Mouse (Mus musculus): ENCODE data around the gene Psmd4. TPM values are rescaled to one million over a fixed set of nuclear protein-coding genes. Genes with fewer than 3 reads are reported as not detected.

The Psmd4 gene
- polyA plus RNA-seq, 1 experiment, result 338 TPM

GRCm38 (mm10) chr3:95054481-95055260 is 12.3 kb upstream of the Psmd4 start:
- Histone ChIP-seq H3K4me3 (no peak overlapping the region), H3K4me2 (ENCODE audit: low read depth) (peak overlapping the region; percentile 58), H3K27me3 (ENCODE audit: control insufficient read depth, insufficient read depth, insufficient read length) (no peaks in the 10 kb centered on the region), H3K36me3 (ENCODE audit: control insufficient read depth, insufficient read depth) (peaks cover 4% of the 10 kb centered on the region), H3K79me2 (ENCODE audit: control insufficient read depth, insufficient read depth) (no peaks in the 10 kb centered on the region), H3ac (ENCODE audit: control insufficient read depth, insufficient read length) (no peak overlapping the region)
- no peak for TF ChIP-seq SRF (IDR thresholded peaks at IDR 0.05; ENCODE audit: control insufficient read depth, insufficient read length, low read depth)
- peak; percentile 30 for TF ChIP-seq POLR2AphosphoS2 (IDR thresholded peaks at IDR 0.05; ENCODE audit: insufficient read length, low read depth)
- TF ChIP-seq MAX (IDR thresholded peaks at IDR 0.05; ENCODE audit: low read depth), result no peak
- no peak for TF ChIP-seq TCF3 (IDR thresholded peaks at IDR 0.05; ENCODE audit: insufficient read length, low read depth)
- no peak for TF ChIP-seq REST (IDR thresholded peaks at IDR 0.05; ENCODE audit: insufficient read depth, insufficient read length)
- TF ChIP-seq CEBPB (IDR thresholded peaks at IDR 0.05; ENCODE audit: insufficient read depth, poor library complexity, severe bottlenecking), result no peak

DNA sequence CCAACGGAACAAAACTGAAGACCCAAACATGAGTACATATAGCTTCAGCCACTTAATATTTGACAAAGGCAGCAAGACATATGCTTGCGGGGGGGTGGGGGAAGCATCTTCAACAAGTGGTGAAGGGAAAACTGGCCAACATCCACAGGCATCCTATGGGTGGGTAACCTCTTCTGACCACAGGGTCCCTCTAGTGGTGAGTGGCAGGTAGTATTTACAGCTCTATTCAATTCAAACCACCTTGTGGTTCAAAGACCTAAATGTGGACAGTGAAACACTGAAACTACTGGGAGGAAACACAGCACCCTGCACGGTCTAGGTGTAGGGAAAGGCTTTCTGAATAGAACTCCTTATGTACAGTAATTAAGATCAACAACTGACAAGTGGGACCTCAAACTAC is 11.3 kb upstream of the Psmd4 start:
- Histone ChIP-seq H3K36me3 (ENCODE audit: control insufficient read depth, insufficient read depth) (no peaks in the 10 kb centered on the region), H3K79me2 (ENCODE audit: control insufficient read depth, insufficient read depth) (no peaks in the 10 kb centered on the region), H3ac (ENCODE audit: control insufficient read depth, insufficient read length) (no peak overlapping the region), H3K27me3 (ENCODE audit: control insufficient read depth, insufficient read depth, insufficient read length) (no peaks in the 10 kb centered on the region), H3K4me2 (ENCODE audit: low read depth) (no peak overlapping the region), H3K4me3 (no peak overlapping the region)
- TF ChIP-seq E2F4 (IDR thresholded peaks at IDR 0.05; ENCODE audit: insufficient read depth), result no peak
- TF ChIP-seq USF1 (IDR thresholded peaks at IDR 0.05; ENCODE audit: low read depth), result no peak
- TF ChIP-seq TCF3 (IDR thresholded peaks at IDR 0.05; ENCODE audit: insufficient read length, low read depth), result no peak
- TF ChIP-seq MAX (IDR thresholded peaks at IDR 0.05; ENCODE audit: low read depth), result no peak
- no peak for TF ChIP-seq SRF (IDR thresholded peaks at IDR 0.05; ENCODE audit: control insufficient read depth, insufficient read length, low read depth)
- TF ChIP-seq REST (IDR thresholded peaks at IDR 0.05; ENCODE audit: insufficient read depth, insufficient read length), result no peak
- TF ChIP-seq MYOG (IDR thresholded peaks at IDR 0.05; ENCODE audit: control insufficient read depth in 1 of 3, insufficient read depth in 1 of 3, insufficient read length in 2 of 3, low read depth in 2 of 3), result no peak
- no peak for TF ChIP-seq MYOD1 (IDR thresholded peaks at IDR 0.05; ENCODE audit: control insufficient read depth in 1 of 3, insufficient read length in 2 of 3, low read depth in 2 of 3)
- TF ChIP-seq TCF12 (IDR thresholded peaks at IDR 0.05; ENCODE audit: insufficient read depth, poor library complexity, severe bottlenecking), result no peak
- TF ChIP-seq POLR2AphosphoS2 (IDR thresholded peaks at IDR 0.05; ENCODE audit: insufficient read length, low read depth), result no peak
- no peak for TF ChIP-seq POLR2A (IDR thresholded peaks at IDR 0.05; ENCODE audit: insufficient read length, low read depth)

DNA sequence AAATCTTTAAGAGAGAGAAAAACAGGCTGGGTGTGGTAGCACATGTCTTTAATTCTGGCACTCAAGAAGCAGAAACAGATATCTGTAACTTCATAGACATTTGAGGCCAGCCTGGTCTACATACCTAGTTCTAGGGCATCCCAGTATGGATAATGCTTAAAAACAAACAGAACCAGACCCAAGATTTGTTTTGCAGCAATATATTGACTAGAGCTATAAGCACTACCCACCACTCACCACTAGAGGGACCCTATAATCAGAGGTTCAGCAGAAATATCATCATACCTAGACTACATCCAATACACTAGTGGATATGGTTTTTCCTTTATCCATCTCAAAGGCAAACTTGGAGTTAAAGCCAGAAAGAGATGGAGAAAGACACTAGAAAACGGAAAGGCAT is 10.5 kb upstream of the Psmd4 start:
- no peak overlapping the region for H3ac ChIP-seq (ENCODE audit: control insufficient read depth, insufficient read length)
- H3K79me2 ChIP-seq (ENCODE audit: control insufficient read depth, insufficient read depth), result no peaks in the 10 kb centered on the region
- TF ChIP-seq TCF12 (IDR thresholded peaks at IDR 0.05; ENCODE audit: insufficient read depth, poor library complexity, severe bottlenecking) (no peak), MYOD1 (IDR thresholded peaks at IDR 0.05; ENCODE audit: control insufficient read depth in 1 of 3, insufficient read length in 2 of 3, low read depth in 2 of 3) (no peak), POLR2AphosphoS2 (IDR thresholded peaks at IDR 0.05; ENCODE audit: insufficient read length, low read depth) (no peak), SRF (IDR thresholded peaks at IDR 0.05; ENCODE audit: control insufficient read depth, insufficient read length, low read depth) (no peak), MAX (IDR thresholded peaks at IDR 0.05; ENCODE audit: low read depth) (no peak), USF1 (IDR thresholded peaks at IDR 0.05; ENCODE audit: low read depth) (no peak), POLR2A (IDR thresholded peaks at IDR 0.05; ENCODE audit: insufficient read length, low read depth) (no peak), CEBPB (IDR thresholded peaks at IDR 0.05; ENCODE audit: insufficient read depth, poor library complexity, severe bottlenecking) (no peak), TCF3 (IDR thresholded peaks at IDR 0.05; ENCODE audit: insufficient read length, low read depth) (no peak), REST (IDR thresholded peaks at IDR 0.05; ENCODE audit: insufficient read depth, insufficient read length) (no peak), E2F4 (IDR thresholded peaks at IDR 0.05; ENCODE audit: insufficient read depth) (no peak), MYOG (IDR thresholded peaks at IDR 0.05; ENCODE audit: control insufficient read depth in 1 of 3, insufficient read depth in 1 of 3, insufficient read length in 2 of 3, low read depth in 2 of 3) (no peak)

GRCm38 (mm10) chr3:95047914-95048313 is 5.5 kb upstream of the Psmd4 start:
- TF ChIP-seq SRF (IDR thresholded peaks at IDR 0.05; ENCODE audit: control insufficient read depth, insufficient read length, low read depth) (no peak), MAX (IDR thresholded peaks at IDR 0.05; ENCODE audit: low read depth) (no peak), TCF12 (IDR thresholded peaks at IDR 0.05; ENCODE audit: insufficient read depth, poor library complexity, severe bottlenecking) (no peak), MYOD1 (IDR thresholded peaks at IDR 0.05; ENCODE audit: control insufficient read depth in 1 of 3, insufficient read length in 2 of 3, low read depth in 2 of 3) (no peak), E2F4 (IDR thresholded peaks at IDR 0.05; ENCODE audit: insufficient read depth) (no peak), TCF3 (IDR thresholded peaks at IDR 0.05; ENCODE audit: insufficient read length, low read depth) (no peak), CEBPB (IDR thresholded peaks at IDR 0.05; ENCODE audit: insufficient read depth, poor library complexity, severe bottlenecking) (no peak), MYOG (IDR thresholded peaks at IDR 0.05; ENCODE audit: control insufficient read depth in 1 of 3, insufficient read depth in 1 of 3, insufficient read length in 2 of 3, low read depth in 2 of 3) (no peak), POLR2A (IDR thresholded peaks at IDR 0.05; ENCODE audit: insufficient read length, low read depth) (no peak), USF1 (IDR thresholded peaks at IDR 0.05; ENCODE audit: low read depth) (no peak), POLR2AphosphoS2 (IDR thresholded peaks at IDR 0.05; ENCODE audit: insufficient read length, low read depth) (no peak), REST (IDR thresholded peaks at IDR 0.05; ENCODE audit: insufficient read depth, insufficient read length) (no peak)

More for the DNA sequence above, 10.5 kb upstream of the Psmd4 start:
- Histone ChIP-seq H3K4me2 (ENCODE audit: low read depth) (no peak overlapping the region), H3K27me3 (ENCODE audit: control insufficient read depth, insufficient read depth, insufficient read length) (no peaks in the 10 kb centered on the region), H3K36me3 (ENCODE audit: control insufficient read depth, insufficient read depth) (no peaks in the 10 kb centered on the region), H3K4me3 (no peak overlapping the region)

More at GRCm38 (mm10) chr3:95047914-95048313, 5.5 kb upstream of the Psmd4 start:
- Histone ChIP-seq H3K79me2 (ENCODE audit: control insufficient read depth, insufficient read depth) (no peaks in the 10 kb centered on the region), H3K27me3 (ENCODE audit: control insufficient read depth, insufficient read depth, insufficient read length) (no peaks in the 10 kb centered on the region), H3K4me3 (no peak overlapping the region), H3K36me3 (ENCODE audit: control insufficient read depth, insufficient read depth) (no peaks in the 10 kb centered on the region), H3ac (ENCODE audit: control insufficient read depth, insufficient read length) (no peak overlapping the region), H3K4me2 (ENCODE audit: low read depth) (no peak overlapping the region)
